Mouse (Mus musculus) cerebellum, adult (tissue): ENCODE data around the gene Zfp423.
A peak's percentile ranks its signal among the peaks of the same experiment; 100 is the strongest.

ENCODE experiments used
- ATAC-seq: cut with Nextera tagmentation; 2 replicates; pipeline ENCODE4 v1.9.2; 2017; ENCODE audit warnings: mild to moderate bottlenecking, moderate library complexity, mixed read lengths; ENCODE audit not compliant: insufficient number of reproducible peaks, low FRiP score, low TSS enrichment

The Zfp423 gene

DNA sequence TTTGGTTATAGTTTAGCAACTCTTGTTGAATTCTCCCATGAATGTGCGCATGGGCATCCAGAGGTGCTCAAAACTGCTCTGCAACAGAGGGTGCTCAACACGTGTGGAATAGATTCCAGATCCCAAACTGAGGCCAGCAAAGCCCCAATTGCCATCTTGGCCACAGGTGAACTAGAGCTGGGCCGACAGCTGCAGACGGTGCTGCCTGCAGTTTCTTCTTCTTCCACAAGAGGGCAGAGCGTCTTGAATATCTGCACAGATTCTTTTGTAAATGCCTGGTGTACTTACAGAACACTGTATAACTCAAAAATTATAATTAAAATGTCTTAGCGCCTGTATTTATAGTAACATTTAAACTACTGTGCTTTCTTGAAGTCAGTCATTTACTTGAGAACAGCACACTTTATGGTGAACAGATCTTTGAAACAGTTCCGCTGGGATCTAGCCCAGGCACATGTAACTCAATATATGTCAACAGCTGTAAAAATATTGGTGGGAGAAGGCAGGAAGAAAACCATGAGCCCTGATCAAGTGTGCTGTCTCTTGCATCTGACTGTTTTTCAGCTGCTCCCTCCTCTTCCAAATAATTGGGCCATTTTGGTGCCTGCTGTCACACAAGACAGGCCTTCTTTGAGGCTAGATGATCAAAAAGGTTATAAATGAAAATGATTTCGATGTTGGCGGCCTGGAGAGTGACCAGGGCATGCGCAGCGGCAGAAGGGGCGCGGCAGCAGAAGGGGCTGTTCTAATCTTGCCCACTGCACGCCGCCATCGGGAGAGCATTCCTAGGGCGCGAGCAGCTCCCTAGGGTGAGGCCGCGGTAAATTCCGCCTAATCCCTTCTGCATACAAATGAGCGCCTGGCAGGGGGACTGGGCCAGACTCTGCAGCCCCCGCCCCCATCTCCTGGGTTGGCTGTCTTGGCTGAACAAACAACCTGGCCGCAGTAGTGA is 243.4 kb downstream of the Zfp423 start:
- peak; percentile 18; the same call in 1 of the 2 replicates for ATAC-seq

DNA sequence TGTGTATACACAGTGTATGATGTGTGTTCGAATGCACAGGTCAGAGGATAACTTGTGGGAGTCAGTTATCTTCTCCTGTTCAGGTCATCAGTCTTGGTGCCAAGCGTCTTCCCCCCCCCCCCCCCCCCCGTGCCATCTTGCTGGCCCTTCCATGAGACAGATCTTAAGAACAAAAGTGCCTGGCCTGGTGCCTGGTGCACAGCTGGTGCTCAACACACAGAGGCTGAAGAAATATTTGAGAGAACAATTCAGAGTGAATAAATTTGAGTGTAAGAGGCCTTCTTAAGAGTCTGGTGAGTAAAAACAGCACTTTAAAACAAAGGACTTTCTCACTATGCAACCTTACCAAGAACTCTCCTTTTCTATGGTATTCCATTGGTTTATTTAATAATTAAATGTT is 245.4 kb downstream of the Zfp423 start:
- ATAC-seq = no peak

DNA sequence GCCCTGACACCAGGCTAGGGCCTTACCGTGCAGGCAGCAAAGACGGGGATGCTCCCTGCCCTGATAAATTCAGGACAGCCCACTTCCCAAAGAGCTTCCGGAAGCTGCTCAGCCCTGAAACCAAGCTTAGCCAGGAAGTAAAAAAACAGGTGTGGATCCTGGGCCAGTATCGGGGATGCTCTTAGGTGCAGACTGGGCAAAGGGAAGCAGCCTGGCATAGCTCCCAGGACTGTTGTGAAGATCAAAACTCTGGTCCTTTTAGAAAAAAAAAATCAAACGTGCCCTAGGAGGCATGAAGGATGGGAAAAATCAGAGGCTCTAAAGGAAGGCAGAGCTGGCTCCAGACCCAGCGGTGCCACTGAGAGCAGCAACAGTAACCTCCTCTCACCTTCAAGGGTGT is 247.4 kb downstream of the Zfp423 start:
- ATAC-seq = no peak

DNA sequence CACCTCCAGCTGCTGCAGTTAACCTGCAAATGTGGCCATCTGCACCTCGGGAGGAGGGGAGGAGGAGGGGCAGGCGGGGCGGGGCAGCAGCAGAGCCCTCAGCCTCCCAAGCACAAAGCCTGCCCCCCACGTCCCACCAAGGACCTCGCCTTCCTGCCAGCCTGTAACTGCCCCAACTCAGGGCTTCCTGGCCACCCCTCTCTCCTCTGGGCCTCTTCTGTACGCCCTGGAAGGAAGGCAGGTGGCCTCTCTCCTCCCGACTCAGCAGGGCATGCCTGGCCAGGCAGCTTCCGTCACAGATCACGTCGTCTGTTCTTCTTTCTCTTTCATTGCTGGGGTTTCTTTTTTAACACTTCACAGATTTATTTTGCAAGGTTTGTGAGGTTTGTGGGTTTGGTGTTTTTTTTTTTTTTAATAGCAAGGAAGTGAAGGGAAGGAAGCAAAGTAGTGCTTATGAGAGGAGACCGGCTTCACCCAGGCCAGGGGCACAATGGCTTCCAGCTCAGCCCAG is 251.2 kb downstream of the Zfp423 start:
- peak; percentile 56; the same call in 1 of the 2 replicates for ATAC-seq

DNA sequence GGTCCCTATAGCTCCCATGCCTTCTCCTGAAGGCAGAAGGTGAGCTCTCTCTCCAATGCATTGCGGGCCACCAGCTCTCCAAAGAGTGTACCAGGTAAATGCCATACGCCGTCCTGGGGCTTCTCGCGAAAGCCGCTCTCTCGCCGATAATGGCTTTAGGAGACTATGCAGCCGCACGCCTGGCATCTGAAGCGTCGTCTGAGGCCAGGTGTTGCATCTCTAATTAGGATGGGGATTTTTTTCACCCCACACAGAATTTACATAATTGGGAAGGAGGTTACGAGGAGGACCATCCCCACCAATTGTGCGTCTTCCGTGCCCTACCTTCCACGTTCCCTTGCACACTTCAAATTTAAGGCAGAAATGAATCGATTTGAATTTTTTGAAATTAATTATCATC is 252.2 kb downstream of the Zfp423 start:
- no peak for ATAC-seq

DNA sequence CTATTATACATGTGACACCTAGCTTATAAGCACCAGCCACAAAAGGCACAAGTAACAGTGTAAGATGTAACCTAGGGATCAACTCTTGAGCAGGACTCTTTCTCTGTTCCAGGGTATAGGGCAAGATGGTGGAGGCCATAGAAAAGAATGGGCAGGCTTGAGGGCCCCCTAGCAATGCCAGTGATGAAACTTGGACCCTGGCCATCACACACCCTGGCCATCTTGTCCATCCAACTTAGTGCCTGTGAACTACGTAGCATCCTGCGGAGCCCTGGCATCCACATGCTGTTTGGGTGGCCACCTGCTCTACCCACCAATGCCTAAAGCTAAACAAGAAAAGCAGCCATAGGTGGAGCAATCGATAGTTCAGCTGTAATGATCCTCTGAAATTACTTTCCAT is 254.6 kb downstream of the Zfp423 start:
- ATAC-seq = no peak

DNA sequence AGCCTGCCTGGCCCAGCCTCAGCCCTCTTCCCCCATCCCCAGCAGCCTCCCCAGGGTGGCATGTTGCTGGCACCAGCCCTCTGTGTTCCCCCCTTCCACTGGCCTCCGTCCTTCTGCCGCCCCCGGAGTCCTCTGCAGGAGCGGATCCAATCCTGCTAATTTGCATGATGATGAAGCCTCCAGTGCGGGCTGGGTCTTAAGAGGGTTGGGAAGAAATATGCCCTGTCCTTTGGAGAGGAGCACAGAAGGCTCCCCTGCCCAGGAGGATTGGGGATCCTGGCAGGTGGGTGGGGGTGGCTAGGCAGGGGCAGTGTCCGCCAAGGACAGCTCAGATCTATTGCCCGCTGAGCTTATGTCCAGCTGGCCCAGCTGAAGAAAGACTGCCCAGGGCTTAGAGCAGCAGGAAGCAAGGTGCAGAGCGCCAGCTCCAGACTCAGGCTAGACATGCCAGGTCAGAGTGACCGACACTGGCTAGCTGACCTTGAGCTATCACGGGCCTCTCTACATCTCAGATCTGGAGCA is 256.5 kb downstream of the Zfp423 start:
- ATAC-seq = peak; percentile 60

DNA sequence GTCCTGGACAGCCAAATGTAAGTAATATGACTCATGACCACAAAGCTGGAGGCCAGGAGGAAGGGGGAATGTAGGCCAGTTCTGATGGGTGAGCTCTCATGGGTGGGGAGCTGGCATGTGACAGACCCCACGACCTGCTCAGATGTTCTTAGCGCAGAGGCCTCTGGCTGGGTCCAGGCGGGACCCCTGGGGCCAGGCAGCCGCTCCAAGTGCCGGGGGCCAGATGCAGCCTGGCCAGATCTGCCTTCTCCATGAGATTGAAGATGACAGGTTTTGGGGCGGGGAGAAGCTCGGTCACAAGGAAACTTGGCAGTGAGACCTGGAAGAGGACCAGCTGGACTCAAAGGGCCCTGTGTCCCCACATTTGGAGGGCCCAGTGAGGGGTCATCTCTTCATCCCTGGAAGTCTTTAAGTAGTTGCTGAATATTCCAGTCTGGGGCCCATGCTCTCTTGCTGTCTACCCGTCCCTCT is 257.3 kb downstream of the Zfp423 start:
- ATAC-seq = 0 out of 2 replicates have a peak, but pooled peaks have one; percentile 37

DNA sequence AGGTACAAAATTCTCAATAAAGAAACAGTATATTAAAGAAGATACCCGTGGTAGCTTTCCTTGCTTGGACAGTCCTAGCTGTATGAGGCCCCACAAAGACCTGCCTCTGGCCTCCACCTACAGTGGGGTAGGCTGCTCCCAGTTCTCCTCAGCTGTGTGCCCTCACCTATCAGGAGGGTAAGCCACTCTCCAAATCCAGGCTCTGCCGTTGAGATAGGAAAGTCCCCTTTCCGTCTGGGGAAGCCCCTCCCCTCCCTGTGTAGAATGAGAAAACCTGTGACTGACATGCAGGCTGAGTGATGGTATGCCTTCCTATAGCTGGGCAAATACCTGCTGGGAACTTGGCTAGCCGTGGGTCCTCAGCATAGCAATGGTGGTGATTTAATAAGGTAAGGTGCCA is 257.8 kb downstream of the Zfp423 start:
- no peak for ATAC-seq

DNA sequence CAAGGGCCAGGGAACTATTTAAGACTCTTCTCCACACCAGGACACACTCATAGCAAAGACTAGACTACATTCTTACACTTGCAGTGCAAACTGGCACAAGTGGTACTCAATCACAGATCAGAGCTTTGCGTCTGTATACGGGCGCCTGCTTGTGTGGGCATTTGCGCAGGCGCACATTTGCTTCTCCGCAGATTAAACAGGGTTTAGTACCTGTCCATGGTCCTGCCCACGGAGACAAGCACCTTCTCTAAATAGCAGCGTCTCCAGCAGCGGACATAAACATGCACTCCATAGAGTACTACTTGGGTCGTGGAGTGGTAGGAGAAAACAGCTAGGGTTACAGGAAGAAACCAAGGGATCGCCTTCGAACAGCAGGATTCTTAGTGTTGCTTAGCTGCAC is 259.1 kb downstream of the Zfp423 start:
- no peak for ATAC-seq

DNA sequence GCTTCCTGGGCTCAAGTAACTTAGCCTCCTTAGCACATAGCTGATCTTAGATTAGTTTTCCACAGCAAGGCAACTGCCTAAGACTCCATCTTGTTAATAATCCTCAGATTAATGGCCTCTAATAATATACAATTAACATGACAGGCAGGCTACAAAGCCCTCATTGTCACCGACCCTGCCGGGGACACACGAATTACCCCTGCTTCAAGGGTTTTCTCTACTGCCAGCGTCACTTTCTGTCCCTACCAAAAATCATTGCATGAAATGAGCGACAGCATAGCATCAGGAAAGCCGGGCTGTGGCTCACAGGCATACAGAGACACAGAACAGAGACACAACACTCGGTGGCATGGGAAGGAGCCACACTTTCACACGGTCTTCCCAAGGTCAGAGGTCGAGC is 262.3 kb downstream of the Zfp423 start:
- ATAC-seq = no peak

DNA sequence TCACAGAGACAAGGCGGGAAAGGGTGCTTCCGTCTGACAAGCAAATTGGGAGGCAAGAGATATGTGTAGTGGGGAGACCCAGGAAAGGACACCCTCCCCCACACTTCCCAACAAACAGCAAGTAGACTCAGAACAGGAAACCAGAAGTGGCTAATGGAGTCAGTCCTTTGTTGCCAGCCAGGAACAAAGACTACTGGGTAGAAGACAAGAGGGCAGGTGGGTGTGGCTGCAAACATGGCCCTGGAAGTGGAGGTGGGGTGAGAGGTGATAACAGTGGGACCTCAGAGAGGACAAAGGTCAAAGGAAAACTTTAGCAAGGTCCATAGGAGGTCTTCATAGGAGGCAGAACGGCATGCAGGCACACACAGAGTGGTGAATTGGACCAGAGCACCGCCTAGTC is 265.7 kb downstream of the Zfp423 start:
- no peak for ATAC-seq

DNA sequence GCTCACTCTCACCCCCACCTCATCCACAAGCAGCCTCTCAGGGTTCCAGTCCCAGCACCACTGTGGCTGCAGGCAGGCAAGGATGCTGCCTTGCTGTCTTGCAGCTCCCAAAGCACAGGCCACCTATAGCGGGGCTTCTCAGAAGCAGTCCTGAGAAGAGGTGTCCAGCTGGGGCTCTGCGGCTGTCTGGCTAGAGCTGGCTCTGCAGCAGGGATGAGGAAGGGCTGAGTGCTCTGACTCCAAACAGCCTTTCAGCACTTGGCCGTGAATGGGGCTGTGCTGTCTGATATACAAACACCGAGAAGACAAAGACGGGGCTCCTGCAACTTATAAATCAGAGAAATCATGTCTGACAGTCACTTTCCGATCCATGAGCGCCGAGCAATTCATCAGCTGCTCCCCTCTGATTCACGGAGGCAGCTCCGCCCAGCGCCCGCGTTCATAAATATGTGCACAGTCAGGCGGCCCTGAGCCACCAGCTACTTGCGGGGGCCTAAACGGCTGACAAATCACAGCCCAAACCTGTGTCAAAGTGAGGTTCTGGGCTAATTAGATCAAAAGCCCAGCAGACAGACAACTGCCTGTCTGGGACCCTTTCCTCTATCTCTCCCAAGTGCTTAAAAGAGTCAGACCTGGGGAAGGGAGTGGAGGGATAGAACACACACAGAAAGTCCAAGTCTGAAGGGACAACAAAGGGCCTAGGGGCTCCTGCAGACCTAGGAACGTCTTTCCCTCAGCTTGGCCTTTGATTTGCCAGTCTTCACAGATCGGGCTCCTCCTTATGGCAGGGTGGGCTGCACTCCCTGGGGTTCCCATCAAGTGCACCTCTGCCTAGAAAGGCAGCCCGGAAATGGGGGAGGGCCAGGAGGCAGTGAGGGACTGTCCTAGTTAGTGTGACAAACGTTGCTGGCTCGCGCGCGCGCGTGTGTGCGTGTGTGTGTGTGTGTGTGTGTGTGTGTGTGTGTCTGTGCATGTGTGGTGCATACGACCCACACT is 269.0 kb downstream of the Zfp423 start:
- no peak for ATAC-seq

DNA sequence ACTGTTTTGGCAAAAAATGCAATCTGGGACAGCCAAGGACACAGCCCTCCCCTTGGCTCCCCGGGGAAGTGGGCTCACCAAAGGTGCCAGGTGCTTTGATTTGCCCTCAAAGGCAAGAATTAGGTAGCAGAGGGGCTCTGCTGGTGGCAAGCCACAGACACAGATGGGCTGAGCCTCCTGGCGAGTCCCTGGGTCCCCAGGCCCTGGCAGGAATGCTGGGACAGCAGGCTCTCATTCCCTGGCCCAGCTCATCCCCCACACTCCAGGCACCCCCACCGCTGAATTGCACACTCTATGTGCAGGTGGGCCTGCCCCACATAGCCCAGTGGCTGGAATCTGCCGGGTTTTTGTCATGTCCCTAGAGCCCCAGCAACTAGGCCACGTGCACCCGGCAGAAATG is 270.2 kb downstream of the Zfp423 start:
- ATAC-seq = peak; percentile 26; the same call in 1 of the 2 replicates

DNA sequence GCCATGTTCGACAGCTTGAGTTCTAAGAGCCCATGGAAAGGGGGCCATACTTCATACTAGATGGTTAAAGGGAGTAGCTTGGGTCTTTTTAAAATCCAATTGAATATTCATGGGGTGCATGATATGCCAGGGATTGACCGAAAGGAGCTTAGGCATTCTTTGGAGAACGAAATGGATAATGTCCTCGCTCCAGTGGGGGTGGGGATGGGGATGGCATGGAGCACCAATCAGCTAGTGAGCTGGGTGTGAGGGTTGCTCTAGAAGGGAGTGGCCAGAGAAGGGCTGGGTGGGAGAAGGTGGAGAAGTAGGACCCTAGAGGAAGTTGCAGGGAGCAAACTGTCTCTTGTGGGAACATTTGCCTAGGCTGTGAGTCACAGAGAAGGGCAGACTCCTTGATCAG is 271.0 kb downstream of the Zfp423 start:
- no peak for ATAC-seq

DNA sequence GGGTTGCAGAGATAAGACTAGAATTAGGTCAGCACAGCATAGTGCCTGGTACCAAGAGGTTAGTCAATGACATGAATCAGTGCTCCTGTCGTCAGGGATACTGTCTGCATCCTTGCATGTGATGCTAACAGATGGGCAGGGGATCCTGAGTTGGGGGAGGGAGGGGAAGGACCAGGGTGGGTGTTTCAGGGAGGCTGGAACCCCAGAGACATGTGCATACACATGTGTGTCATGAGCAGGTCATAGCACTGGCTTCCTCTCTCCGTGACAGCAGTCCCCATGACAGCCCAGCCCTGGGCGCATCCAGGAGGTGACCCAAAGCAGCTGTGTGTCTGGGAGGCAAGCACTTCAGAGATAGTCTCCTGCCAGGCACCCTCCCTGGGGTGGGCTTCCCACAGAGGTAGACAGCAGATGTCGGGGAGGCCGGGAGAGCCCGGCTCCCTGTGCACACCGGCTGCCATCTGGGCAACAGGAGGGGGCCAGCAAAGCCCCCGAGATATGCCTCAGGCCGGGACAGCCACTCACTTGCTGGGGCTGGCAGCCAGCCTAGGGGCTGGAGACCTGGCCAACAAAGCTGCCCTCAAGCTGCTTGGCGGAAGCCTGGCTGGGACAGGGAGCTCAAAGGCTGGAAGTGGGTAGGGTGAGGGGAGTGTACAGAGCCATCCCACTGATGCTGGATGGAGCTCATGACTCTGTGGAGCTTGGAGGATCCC is 272.3 kb downstream of the Zfp423 start:
- peak; percentile 32; the same call in 1 of the 2 replicates for ATAC-seq

DNA sequence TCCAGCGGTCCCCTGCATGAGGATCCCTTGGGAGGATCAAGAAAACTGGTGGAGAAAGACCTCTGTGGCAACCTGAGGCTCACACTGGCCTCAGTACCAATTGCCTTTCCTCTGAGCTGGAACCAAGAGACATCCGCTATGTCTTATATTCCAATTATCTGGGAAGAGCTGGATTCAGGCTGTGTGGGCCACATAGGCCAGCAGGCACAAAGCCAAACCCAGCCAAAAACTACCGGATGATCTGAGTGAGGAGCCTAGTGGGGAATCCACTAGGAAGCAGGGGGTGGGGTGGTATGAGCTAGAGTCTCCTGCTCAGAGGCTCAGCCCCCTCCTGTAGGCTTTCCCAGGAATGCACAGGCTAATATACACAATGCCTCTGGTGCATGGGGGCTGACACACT is 273.4 kb downstream of the Zfp423 start:
- no peak for ATAC-seq

DNA sequence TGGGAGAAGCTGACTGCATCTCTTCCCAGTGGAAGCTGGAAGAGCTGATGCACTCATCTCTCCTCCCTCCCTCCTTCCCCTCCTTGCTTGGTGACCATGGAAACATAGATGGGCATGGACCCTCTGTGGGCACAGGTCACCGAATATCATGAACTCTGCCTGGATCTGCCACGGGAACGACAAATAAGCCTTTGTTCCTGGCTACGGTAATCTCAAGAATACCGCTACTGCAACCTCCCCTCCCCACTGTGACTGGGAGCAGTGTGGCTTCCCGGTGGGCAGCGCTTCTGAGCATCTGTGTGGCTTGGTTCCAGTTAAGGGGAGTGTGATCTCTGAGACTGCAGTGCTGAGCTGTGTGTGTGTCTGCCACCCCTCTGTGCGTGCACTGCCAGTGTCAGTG is 274.0 kb downstream of the Zfp423 start:
- ATAC-seq = no peak

DNA sequence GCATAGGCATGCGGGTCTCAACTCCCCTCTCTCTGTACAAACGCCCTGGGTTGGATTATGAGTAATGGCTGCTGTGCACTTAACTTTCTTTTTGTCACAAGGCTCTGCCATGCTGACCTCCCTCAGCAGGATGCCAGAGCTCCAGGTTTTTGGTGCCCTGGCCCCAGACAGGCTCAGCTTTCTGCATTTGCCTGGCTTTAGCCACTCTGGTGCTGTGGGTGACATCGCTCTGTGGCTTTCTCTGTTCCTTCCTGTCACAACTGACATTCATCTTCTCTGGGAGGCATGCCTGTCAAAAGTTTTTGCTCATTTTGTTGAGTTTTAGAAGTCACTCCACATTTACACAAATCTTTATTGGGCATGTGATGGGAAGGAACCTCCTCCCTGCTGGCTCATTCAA is 277.3 kb downstream of the Zfp423 start:
- ATAC-seq = no peak

DNA sequence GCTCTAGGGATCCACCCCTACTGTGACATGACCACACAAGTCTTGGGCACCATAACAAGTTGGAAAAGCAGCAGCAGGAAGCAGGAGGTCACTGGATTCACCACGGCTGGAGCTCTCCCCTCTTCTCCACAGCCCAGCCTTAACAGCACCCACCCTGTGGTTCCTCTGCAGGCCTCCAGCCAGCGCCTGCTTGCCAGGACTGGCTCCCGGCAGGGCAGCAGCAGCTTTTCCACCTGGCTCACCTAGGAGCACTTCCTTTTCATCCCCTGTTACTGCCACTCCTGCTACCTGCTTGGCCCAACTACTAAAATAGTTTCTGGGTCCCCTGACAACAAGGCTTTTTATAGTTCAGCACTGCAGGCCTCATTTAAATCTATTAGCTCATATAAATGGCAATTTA is 279.4 kb downstream of the Zfp423 start:
- ATAC-seq = 0 out of 2 replicates have a peak, but pooled peaks have one; percentile 21
